25 mouse cellular contexts compared by ENCODE assay signal in the genomic region with DNA sequence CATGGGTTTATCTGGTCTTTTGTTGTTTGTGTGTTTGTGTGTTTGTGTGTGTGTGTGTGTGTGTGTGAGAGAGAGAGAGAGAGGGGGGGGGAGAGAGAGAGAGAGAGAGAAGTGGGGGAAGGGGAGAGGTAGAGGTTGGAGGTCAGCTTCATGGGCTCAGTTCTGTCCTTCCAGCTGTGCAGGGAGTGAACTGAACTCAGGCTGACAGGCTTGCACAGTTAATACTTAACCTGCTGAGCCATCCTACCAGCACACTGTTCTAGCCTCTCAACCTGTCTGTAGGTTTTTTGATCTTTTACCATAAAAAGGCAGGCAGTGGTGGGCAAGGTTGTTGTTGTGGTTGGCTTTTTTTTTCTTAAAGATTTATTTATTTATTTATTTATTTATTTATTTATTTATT. TPM values are rescaled to one million over a fixed set of nuclear protein-coding genes. Genes with fewer than 3 reads are reported as not detected.
DNase-seq lines count a peak whose midpoint lies in the region; ATAC-seq and TF ChIP-seq lines count a peak whose summit lies in the region.
"Had no signal": no experiment of that assay in that cellular context is flagged by ENCODE, and none has a peak within 500 bp of the region (broad histone marks: within the 10 kb centered on the region; RNA-seq: fewer than 3 reads in every experiment).

No protein-coding gene starts in this region.

- 0 out of 2 replicates have a peak, but pooled peaks have one; percentile 72 for ATAC-seq in kidney, embryonic 14.5 days (ENCODE audit: low FRiP score, low TSS enrichment)
- ATAC-seq in midbrain, embryonic 16.5 days: no peak
- ATAC-seq: forebrain, embryonic 13.5 days; forebrain, embryonic 16.5 days; Patski had no signal

- peak; percentile 66 for DNase-seq in kidney, adult 2 months
- DNase-seq in kidney, postnatal 10 days: no peak
- DNase-seq in kidney, postnatal 14 days: peak; percentile 17
- no peak for DNase-seq in lung, adult 2 months
- DNase-seq: adrenal gland, postnatal 10 days; adrenal gland, postnatal 36 days; B cell, adult 2 months; cerebellum, adult 18-20 months; cerebellum, adult 9-10 months; cerebellum, postnatal 14 days; gastrocnemius, postnatal 10 days; gastrocnemius, postnatal 36 days; heart, adult 2 months; heart, postnatal 14 days; heart, postnatal 4 days had no signal

- no peak overlapping the region for H3K27ac ChIP-seq in kidney, adult 2 months (ENCODE audit: insufficient read depth, low read depth, low read length)
- no peak overlapping the region for H3K27ac ChIP-seq in kidney, embryonic 14.5 days (ENCODE audit: low read depth, low read length)
- no peak overlapping the region for H3K27ac ChIP-seq in midbrain, embryonic 16.5 days (ENCODE audit: low read length)
- H3K27ac ChIP-seq: forebrain, embryonic 10.5 days; forebrain, embryonic 13.5 days; heart, adult 2 months; heart, embryonic 10.5 days; heart, embryonic 13.5 days; hindbrain, embryonic 14.5 days had no signal

- no peaks in the 10 kb centered on the region for H3K27me3 ChIP-seq in kidney, adult 2 months (replicated peaks; ENCODE audit: control insufficient read depth, insufficient read depth, low read length)
- H3K27me3 ChIP-seq in kidney, embryonic 14.5 days (ENCODE audit: control insufficient read depth, insufficient read depth, low read length): no peaks in the 10 kb centered on the region
- no peaks in the 10 kb centered on the region for H3K27me3 ChIP-seq in midbrain, embryonic 16.5 days (ENCODE audit: control insufficient read depth, insufficient read depth, low read depth, low read length)
- H3K27me3 ChIP-seq: forebrain, embryonic 13.5 days; Patski had no signal

- no peak for TF ChIP-seq CTCF in kidney, adult 2 months (conservative IDR thresholded peaks at IDR 0.05; ENCODE audit: insufficient read depth, insufficient read length, low read depth, low read length)
- TF ChIP-seq CTCF in lung, adult 2 months (IDR thresholded peaks at IDR 0.05; ENCODE audit: insufficient read depth, low read length): no peak

- no peak overlapping the region for H3K9ac ChIP-seq in kidney, embryonic 14.5 days (ENCODE audit: low read depth, low read length)
- no peak overlapping the region for H3K9ac ChIP-seq in midbrain, embryonic 16.5 days (ENCODE audit: low read depth, low read length)
- H3K9ac ChIP-seq: forebrain, embryonic 13.5 days; heart, embryonic 13.5 days; hindbrain, embryonic 14.5 days had no signal

- H3K36me3 ChIP-seq in kidney, adult 2 months (ENCODE audit: control insufficient read depth, insufficient read depth, low read length): no peaks in the 10 kb centered on the region
- no peaks in the 10 kb centered on the region for H3K36me3 ChIP-seq in kidney, embryonic 14.5 days (ENCODE audit: control insufficient read depth, insufficient read depth, low read length)
- H3K36me3 ChIP-seq in midbrain, embryonic 16.5 days (ENCODE audit: control insufficient read depth, insufficient read depth, low read length): no peaks in the 10 kb centered on the region
- H3K36me3 ChIP-seq: forebrain, embryonic 10.5 days; G1E; heart, embryonic 10.5 days; heart, embryonic 13.5 days had no signal

- H3K4me2 ChIP-seq in kidney, embryonic 14.5 days (replicated peaks; ENCODE audit: low read depth, low read length): no peak overlapping the region
- no peak overlapping the region for H3K4me2 ChIP-seq in midbrain, embryonic 16.5 days (ENCODE audit: low read length)
- H3K4me2 ChIP-seq: forebrain, embryonic 13.5 days; heart, embryonic 13.5 days; hindbrain, embryonic 14.5 days had no signal

- H3K4me3 ChIP-seq in kidney, adult 2 months (ENCODE audit: insufficient read depth, low read depth, low read length): no peak overlapping the region
- no peak overlapping the region for H3K4me3 ChIP-seq in kidney, embryonic 14.5 days (ENCODE audit: low read length)
- H3K4me3 ChIP-seq in lung, adult 2 months (replicated peaks; ENCODE audit: extremely low read depth, low read depth, low read length): no peak overlapping the region
- H3K4me3 ChIP-seq in midbrain, embryonic 16.5 days (ENCODE audit: low read depth, low read length): no peak overlapping the region
- H3K4me3 ChIP-seq: forebrain, embryonic 10.5 days; forebrain, embryonic 13.5 days; heart, adult 2 months; heart, embryonic 10.5 days; heart, embryonic 13.5 days had no signal

- peaks cover 9% of the 10 kb centered on the region; the same call in 1 of the 2 replicates for H3K4me1 ChIP-seq in kidney, adult 2 months (ENCODE audit: control insufficient read depth, insufficient read depth, low read length)
- H3K4me1 ChIP-seq in kidney, embryonic 14.5 days (ENCODE audit: control insufficient read depth, insufficient read depth, low read length): peaks cover 7% of the 10 kb centered on the region
- H3K4me1 ChIP-seq in lung, adult 2 months (ENCODE audit: control insufficient read depth, insufficient read depth, low read length): no peaks in the 10 kb centered on the region
- 0 out of 2 replicates have a peak, but pooled peaks cover 5% of the 10 kb centered on the region for H3K4me1 ChIP-seq in midbrain, embryonic 16.5 days (ENCODE audit: control insufficient read depth, insufficient read depth, low read length)
- H3K4me1 ChIP-seq: forebrain, embryonic 13.5 days; heart, embryonic 13.5 days had no signal

- no peak for TF ChIP-seq POLR2A in kidney, adult 2 months (IDR thresholded peaks at IDR 0.05; ENCODE audit: low read depth, low read length)
- no peak for TF ChIP-seq POLR2A in lung, adult 2 months (IDR thresholded peaks at IDR 0.05; ENCODE audit: borderline replicate concordance, extremely low read depth, low read depth, low read length)

- no peaks in the 10 kb centered on the region for H3K9me3 ChIP-seq in kidney, embryonic 14.5 days (ENCODE audit: control insufficient read depth, low read length)
- no peaks in the 10 kb centered on the region for H3K9me3 ChIP-seq in midbrain, embryonic 16.5 days (replicated peaks; ENCODE audit: control insufficient read depth, low read length, poor library complexity, severe bottlenecking)
- H3K9me3 ChIP-seq: forebrain, embryonic 10.5 days; forebrain, embryonic 13.5 days; G1E; heart, embryonic 10.5 days; heart, embryonic 13.5 days had no signal

RNA-seq across cellular contexts. Expression of a gene that starts 26.7 kb away (rescaled TPM):
- 1.9 and 2.3 TPM in 2 replicates for polyA plus RNA-seq in kidney, adult 2 months (2012; rRNA removed)
- 7.1 and 10.3 TPM in 2 replicates for polyA plus RNA-seq in kidney, embryonic 14.5 days (2014; fragmentation: Nextera tagmentation; extraction: Ambion mirVana)
- 17.5 and 19.3 TPM in 2 replicates for polyA plus RNA-seq in lung, adult 2 months (2012; rRNA removed)
- 21.3 and 22.7 TPM in 2 replicates for polyA plus RNA-seq in midbrain, embryonic 16.5 days (2015; fragmentation: Nextera tagmentation; extraction: Ambion mirVana)

RNA-seq across cellular contexts. Expression of a gene that starts 40.1 kb away (rescaled TPM):
- 30.5 and 38.4 TPM in 2 replicates for polyA plus RNA-seq in kidney, adult 2 months (2012; rRNA removed)
- 60.1 and 61.8 TPM in 2 replicates for polyA plus RNA-seq in kidney, embryonic 14.5 days (2014; fragmentation: Nextera tagmentation; extraction: Ambion mirVana)
- 7.0 and 9.1 TPM in 2 replicates for polyA plus RNA-seq in lung, adult 2 months (2012; rRNA removed)
- polyA plus RNA-seq in midbrain, embryonic 16.5 days (2015; fragmentation: Nextera tagmentation; extraction: Ambion mirVana): 41.3 and 42.9 TPM in 2 replicates

RNA-seq across cellular contexts. Expression of a gene that starts 59.4 kb away (rescaled TPM):
- 17.0 and 18.7 TPM in 2 replicates for polyA plus RNA-seq in kidney, adult 2 months (2012; rRNA removed)
- 3.4 and 3.8 TPM in 2 replicates for polyA plus RNA-seq in kidney, embryonic 14.5 days (2014; fragmentation: Nextera tagmentation; extraction: Ambion mirVana)
- polyA plus RNA-seq in lung, adult 2 months (2012; rRNA removed): 13.4 and 13.9 TPM in 2 replicates
- polyA plus RNA-seq in midbrain, embryonic 16.5 days (2015; fragmentation: Nextera tagmentation; extraction: Ambion mirVana): 2.9 and 3.2 TPM in 2 replicates

RNA-seq across cellular contexts. Expression of a gene that starts 59.7 kb away (rescaled TPM):
- 0.26 and 0.28 TPM in 2 replicates for polyA plus RNA-seq in kidney, adult 2 months (2012; rRNA removed)
- 0.17 and 0.58 TPM in 2 replicates for polyA plus RNA-seq in kidney, embryonic 14.5 days (2014; fragmentation: Nextera tagmentation; extraction: Ambion mirVana)
- 0.37 and 0.82 TPM in 2 replicates for polyA plus RNA-seq in lung, adult 2 months (2012; rRNA removed)
- 3.8 and 4.3 TPM in 2 replicates for polyA plus RNA-seq in midbrain, embryonic 16.5 days (2015; fragmentation: Nextera tagmentation; extraction: Ambion mirVana)

Comparison
In these comparisons a context has a peak if more than half of its experiments do, and no peak if none do; other contexts are left out.
1. DNase-seq: peak in kidney, adult 2 months (single experiment) and kidney, postnatal 14 days (single experiment); none in kidney, postnatal 10 days (single experiment) and lung, adult 2 months (single experiment).